Mouse (Mus musculus): ENCODE measurements around the gene Lrmp.

DNA sequence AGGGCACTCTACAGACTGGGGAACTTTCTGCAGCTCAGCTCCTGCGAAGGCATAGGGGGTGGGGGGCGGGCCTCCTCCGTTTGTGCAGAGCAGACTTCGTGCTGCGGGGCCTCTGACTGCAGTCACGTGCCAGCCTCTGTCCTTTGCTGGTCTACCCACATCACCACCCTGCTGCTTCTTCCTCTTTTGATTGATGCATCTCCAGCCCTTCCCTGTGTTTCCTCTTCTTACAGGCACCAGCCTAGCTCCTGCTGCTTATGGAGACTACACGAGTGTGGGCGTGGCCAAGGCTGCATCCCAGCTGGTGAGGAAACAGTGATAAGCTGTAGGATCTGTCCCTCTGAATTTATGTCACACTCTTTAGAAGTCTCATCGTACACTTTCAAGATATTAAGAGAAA is 33.6 kb downstream of the Lrmp start:
- no peak for TF ChIP-seq CTCF (IDR thresholded peaks at IDR 0.05; ENCODE audit: control insufficient read depth, insufficient read depth, insufficient read length)
- TF ChIP-seq MYOD1 (IDR thresholded peaks at IDR 0.05; ENCODE audit: control insufficient read depth, insufficient read length, low read depth): no peak
- TF ChIP-seq FOSL1 (IDR thresholded peaks at IDR 0.05; ENCODE audit: insufficient read depth, low read length, poor library complexity, severe bottlenecking): no peak
- TF ChIP-seq MAX (IDR thresholded peaks at IDR 0.05): no peak
- TF ChIP-seq USF1 (IDR thresholded peaks at IDR 0.05; ENCODE audit: low read depth): no peak
